Mouse (Mus musculus): ENCODE results near the gene Lin37. TPM values are rescaled to one million over a fixed set of nuclear protein-coding genes. Genes with fewer than 3 reads are reported as not detected.

The Lin37 gene
- total RNA-seq, 2 experiments from 2014 or later = 40.8 to 43.2 TPM

GRCm38 (mm10) chr7:30518325-30518724 is 41.3 kb downstream of the Lin37 start:
- DNase-seq (ENCODE audit: low spot score in 2 of 2) = no peak

DNA sequence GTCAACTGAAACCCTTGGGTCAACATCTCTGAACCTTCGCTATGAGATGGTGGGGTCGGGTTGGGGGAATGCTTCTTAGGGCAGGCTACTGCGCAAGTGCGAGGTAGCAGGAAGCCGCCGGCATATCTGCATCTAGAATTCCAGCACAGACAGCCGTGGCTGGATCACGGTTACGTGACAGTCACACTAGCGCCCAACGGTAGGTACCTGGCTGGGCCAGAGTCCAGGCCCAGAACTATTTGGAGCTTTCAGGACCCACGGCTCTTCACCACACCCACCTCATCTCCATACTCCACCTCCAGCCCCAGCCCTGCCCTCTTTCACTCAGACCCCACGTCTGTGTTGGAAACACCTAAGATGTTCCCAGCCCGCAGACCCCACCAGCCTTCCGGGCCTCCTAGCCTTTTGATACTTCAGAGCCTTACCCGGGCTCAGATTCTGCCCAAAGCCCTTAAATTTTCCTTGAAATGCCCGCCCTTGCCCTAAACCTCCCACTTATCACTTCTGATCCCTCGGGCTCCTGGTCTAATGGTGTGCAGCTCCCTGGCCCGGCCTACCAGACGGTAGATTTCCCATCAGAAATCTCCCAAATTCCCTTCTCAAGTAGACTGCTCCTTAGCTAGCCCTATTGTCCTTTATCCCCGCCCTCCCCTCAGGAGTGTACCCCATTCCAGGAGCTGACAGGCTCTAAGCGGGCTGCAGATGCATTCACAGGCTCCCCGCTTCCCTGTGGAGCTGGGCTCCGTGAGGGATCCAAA is 44.5 kb downstream of the Lin37 start:
- no peak for DNase-seq (ENCODE audit: low spot score in 2 of 2)

- no peak for DNase-seq (ENCODE audit: low spot score in 2 of 2)
Observed at GRCm38 (mm10) chr7:30508061-30508460, 51.6 kb downstream of the Lin37 start.

Small RNAs within 50 kb of the gene (microRNA-seq; reads per million reads assigned to microRNA genes)
- gene Gm38670 = 0 reads per million in 2 experiments
- gene Mir3569 = 0.25 to 0.98 reads per million in 2 experiments

Other genes starting within 250 kb of the Lin37 start
- gene Syne4, start 245.0 kb downstream of the Lin37 start, total RNA-seq (2021) = 10 to 100 TPM; 10.5 to 10.9 TPM
- under 1 TPM; 0.30 to 0.43 TPM for gene E130208F15Rik, start 238.1 kb downstream of the Lin37 start, total RNA-seq (2021)
- 1 to 10 TPM; 6.3 to 6.6 TPM for gene Sdhaf1, start 235.9 kb downstream of the Lin37 start, total RNA-seq (2021)
- gene Lrfn3, start 197.1 kb downstream of the Lin37 start, total RNA-seq (2021) = 10 to 100 TPM; 29.9 to 32.6 TPM
- gene Tyrobp, start 146.1 kb downstream of the Lin37 start, total RNA-seq (2021) = 10 to 100 TPM; 29.7 to 34.3 TPM
- under 1 TPM in 1 of 2 experiments, not detected in 1; 0.99 TPM for gene Hcst, start 140.0 kb downstream of the Lin37 start, total RNA-seq (2021)
- gene Nfkbid, start 138.1 kb downstream of the Lin37 start, total RNA-seq (2021) = 1 to 10 TPM; 3.0 to 4.2 TPM
- gene Aplp1, start 114.3 kb downstream of the Lin37 start, total RNA-seq (2021) = 1,000 to 10,000 TPM; 1,425 to 1,440 TPM
- gene Kirrel2, start 102.1 kb downstream of the Lin37 start, total RNA-seq (2021) = 10 to 100 TPM; 11.9 to 17.4 TPM
- 1 to 10 TPM in 1 of 2 experiments, under 1 TPM in 1; 0.96 to 1.8 TPM for gene Nphs1, start 101.5 kb downstream of the Lin37 start, total RNA-seq (2021)
- gene Prodh2, start 66.2 kb downstream of the Lin37 start, total RNA-seq (2021) = not detected
- 100 to 1,000 TPM in 1 of 2 experiments, 10 to 100 TPM in 1; 97.4 to 108 TPM for gene Arhgap33, start 24.8 kb downstream of the Lin37 start, total RNA-seq (2021)
- gene Hspb6, start 7.7 kb downstream of the Lin37 start, total RNA-seq (2021) = 1 to 10 TPM; 2.6 to 2.9 TPM
- 1 to 10 TPM; 4.4 to 5.2 TPM for gene Proser3, start 7.5 kb downstream of the Lin37 start, total RNA-seq (2021)
- gene U2af1l4, start 3.5 kb upstream of the Lin37 start, total RNA-seq (2021) = 10 to 100 TPM; 74.6 to 75.2 TPM
- gene Gm49396, start 3.5 kb upstream of the Lin37 start, total RNA-seq (2021) = 1 to 10 TPM; 9.1 to 9.2 TPM
- 10 to 100 TPM; 89.3 to 91.7 TPM for gene Psenen, start 3.8 kb upstream of the Lin37 start, total RNA-seq (2021)
- 1 to 10 TPM; 4.9 to 6.4 TPM for gene Igflr1, start 5.6 kb upstream of the Lin37 start, total RNA-seq (2021)
- gene Kmt2b, start 28.9 kb upstream of the Lin37 start, total RNA-seq (2021) = 10 to 100 TPM; 45.3 to 47.8 TPM
- not detected for gene Zbtb32, start 39.1 kb upstream of the Lin37 start, total RNA-seq (2021)
- under 1 TPM; 0.38 to 0.45 TPM for gene Upk1a, start 53.0 kb upstream of the Lin37 start, total RNA-seq (2021)
- gene Cox6b1, start 66.3 kb upstream of the Lin37 start, total RNA-seq (2021) = 100 to 1,000 TPM; 599 to 606 TPM
- gene Etv2, start 76.0 kb upstream of the Lin37 start, total RNA-seq (2021) = not detected
- 10 to 100 TPM; 79.0 to 82.6 TPM for gene Rbm42, start 90.5 kb upstream of the Lin37 start, total RNA-seq (2021)
- gene Haus5, start 105.2 kb upstream of the Lin37 start, total RNA-seq (2021) = 1 to 10 TPM; 4.6 to 5.4 TPM
- gene Pmis2, start 111.8 kb upstream of the Lin37 start, total RNA-seq (2021) = not detected
- gene 2200002J24Rik, start 139.1 kb upstream of the Lin37 start, total RNA-seq (2021) = not detected
- under 1 TPM; 0.22 to 0.36 TPM for gene Atp4a, start 152.4 kb upstream of the Lin37 start, total RNA-seq (2021)
- gene Tmem147, start 169.7 kb upstream of the Lin37 start, total RNA-seq (2021) = 100 to 1,000 TPM; 109 TPM
- not detected for gene Gapdhs, start 183.8 kb upstream of the Lin37 start, total RNA-seq (2021)
- 10 to 100 TPM in 1 of 2 experiments, 1 to 10 TPM in 1; 6.9 to 10.1 TPM for gene Sbsn, start 191.6 kb upstream of the Lin37 start, total RNA-seq (2021)
- gene Dmkn, start 203.9 kb upstream of the Lin37 start, total RNA-seq (2021) = 1 to 10 TPM; 1.1 to 1.8 TPM
- gene Krtdap, start 228.1 kb upstream of the Lin37 start, total RNA-seq (2021) = not detected